ENCODE assay signal across 8 mouse cellular contexts in the genomic region with DNA sequence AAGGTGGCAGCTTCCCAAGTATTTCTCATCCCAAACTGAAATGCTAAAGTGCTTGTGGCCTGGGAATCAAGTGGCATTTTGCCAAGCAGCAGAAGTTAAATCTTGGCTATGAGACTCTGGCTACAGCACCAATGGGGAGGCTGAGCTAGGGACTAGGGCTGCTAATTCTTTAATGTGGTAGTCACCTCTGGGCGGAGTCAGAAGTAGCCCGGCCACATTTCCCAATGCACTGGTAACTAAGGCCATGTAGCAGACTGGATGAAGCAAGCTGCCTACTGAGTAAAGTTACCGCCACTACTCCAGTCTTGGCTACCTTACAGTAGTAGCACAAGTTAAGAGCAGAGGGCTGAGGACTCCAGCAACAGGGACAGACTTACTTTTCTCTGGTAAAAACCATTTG. TPM values are rescaled to one million over a fixed set of nuclear protein-coding genes. Genes with fewer than 3 reads are reported as not detected.
DNase-seq lines count a peak whose midpoint lies in the region; ATAC-seq and TF ChIP-seq lines count a peak whose summit lies in the region.

No protein-coding gene starts in this region.

- H3K4me1 ChIP-seq in testis, adult 2 months (ENCODE audit: control insufficient read depth, insufficient read depth, low read length): peaks cover 2% of the 10 kb centered on the region
- peaks cover 45% of the 10 kb centered on the region for H3K4me1 ChIP-seq in stomach, embryonic 16.5 days (ENCODE audit: control insufficient read depth, insufficient read depth, low read length)
- H3K4me1 ChIP-seq in hindbrain, embryonic 12.5 days: peaks cover 38% of the 10 kb centered on the region

- no peaks in the 10 kb centered on the region for H3K36me3 ChIP-seq in testis, adult 2 months (ENCODE audit: control insufficient read depth, insufficient read depth, low read length)
- H3K36me3 ChIP-seq in stomach, embryonic 16.5 days (ENCODE audit: control insufficient read depth, insufficient read depth, low read length): no peaks in the 10 kb centered on the region
- no peaks in the 10 kb centered on the region for H3K36me3 ChIP-seq in hindbrain, embryonic 12.5 days

- no peak overlapping the region for H3K4me2 ChIP-seq in stomach, embryonic 16.5 days (ENCODE audit: low read depth, low read length)
- no peak overlapping the region for H3K4me2 ChIP-seq in hindbrain, embryonic 12.5 days (replicated peaks)

- TF ChIP-seq CTCF in testis, adult 2 months (IDR thresholded peaks at IDR 0.05; ENCODE audit: control insufficient read depth, insufficient read depth, insufficient replicate concordance, low read depth, low read length): no peak

- no peak for TF ChIP-seq POLR2A in testis, adult 2 months (IDR thresholded peaks at IDR 0.05; ENCODE audit: control insufficient read depth, low read depth, low read length)

- H3K27me3 ChIP-seq in testis, adult 2 months (ENCODE audit: control insufficient read depth, insufficient read depth, low read length): no peaks in the 10 kb centered on the region
- no peaks in the 10 kb centered on the region for H3K27me3 ChIP-seq in stomach, embryonic 16.5 days (ENCODE audit: control insufficient read depth, insufficient read depth, low read length)
- no peaks in the 10 kb centered on the region for H3K27me3 ChIP-seq in hindbrain, embryonic 12.5 days

- peak overlapping the region; percentile 68; the same call in 1 of the 2 replicates for H3K4me3 ChIP-seq in testis, adult 2 months (ENCODE audit: control insufficient read depth, low read depth, low read length)
- H3K4me3 ChIP-seq in stomach, embryonic 16.5 days (replicated peaks; ENCODE audit: low read length): no peak overlapping the region
- H3K4me3 ChIP-seq in hindbrain, embryonic 12.5 days: no peak overlapping the region

- 76% methylated on average over 3 of the region's 3 CpGs for WGBS in stomach, embryonic 16.5 days
- WGBS in hindbrain, embryonic 12.5 days: 87% methylated on average over 3 of the region's 3 CpGs

- peak overlapping the region; percentile 8; the same call in 1 of the 2 replicates for H3K9ac ChIP-seq in stomach, embryonic 16.5 days (ENCODE audit: low read length)
- no peak overlapping the region for H3K9ac ChIP-seq in hindbrain, embryonic 12.5 days

- DNase-seq in cerebellum, postnatal 10 days: peak; percentile 58 to 74
- DNase-seq in cerebellum, adult 18-20 months: no peak
- no peak for DNase-seq in testis, postnatal 14 days (ENCODE audit: low spot score)
- peak; percentile 53 for DNase-seq in kidney, postnatal 14 days
- DNase-seq in thymus, postnatal 0 days (ENCODE audit: low spot score): no peak

- ATAC-seq in stomach, embryonic 16.5 days (ENCODE audit: insufficient read depth, low FRiP score): no peak
- ATAC-seq in hindbrain, embryonic 12.5 days (ENCODE audit: low FRiP score): no peak

- no peaks in the 10 kb centered on the region for H3K9me3 ChIP-seq in stomach, embryonic 16.5 days (replicated peaks; ENCODE audit: control insufficient read depth, low read length)
- H3K9me3 ChIP-seq in hindbrain, embryonic 12.5 days (replicated peaks): no peaks in the 10 kb centered on the region

- no peak overlapping the region for H3K27ac ChIP-seq in testis, adult 2 months (ENCODE audit: control insufficient read depth, insufficient read depth, low read depth, low read length)
- H3K27ac ChIP-seq in stomach, embryonic 16.5 days (ENCODE audit: low read length): no peak overlapping the region
- H3K27ac ChIP-seq in hindbrain, embryonic 12.5 days: no peak overlapping the region

RNA-seq across cellular contexts. Expression of gene Gab1, which starts 12.7 kb away (rescaled TPM):
- 9.8 and 11.3 TPM in 2 replicates for polyA plus RNA-seq in testis, adult 2 months (2012; rRNA removed)
- 13.6 and 14.6 TPM in 2 replicates for polyA plus RNA-seq in stomach, embryonic 16.5 days (2015; fragmentation: Nextera tagmentation; extraction: Ambion mirVana)
- polyA plus RNA-seq in thymus, postnatal 0 days (2015; fragmentation: Nextera tagmentation; extraction: Ambion mirVana): 4.2 and 4.3 TPM in 2 replicates
- 21.3 and 23.2 TPM in 2 replicates for polyA plus RNA-seq in hindbrain, embryonic 12.5 days (2016; fragmentation: Nextera tagmentation; extraction: Ambion mirVana)

Comparison
In these comparisons a context has a peak if more than half of its experiments do, and no peak if none do; other contexts are left out.
1. DNase-seq: peak in cerebellum, postnatal 10 days (2 of 2) and kidney, postnatal 14 days (single experiment); none in cerebellum, adult 18-20 months (0 of 2), testis, postnatal 14 days (single experiment) and thymus, postnatal 0 days (single experiment).